Mouse (Mus musculus) c-Kit-negative CD71-positive TER-119-positive erythroid progenitor cells, embryonic 14.5 days (primary cell): ENCODE data around the gene Creb5.

ENCODE experiments used
- DNase-seq: peaks from one replicate; pipeline ENCODE4 v3.0.0-alpha.2; 2013; ENCODE audit warnings: low read depth, low spot score

The Creb5 gene

GRCm38 (mm10) chr6:53589746-53590145, 302.7 kb downstream of the Creb5 start:
- DNase-seq = no peak

- DNase-seq = no peak
Observed at GRCm38 (mm10) chr6:53592230-53592629, 305.2 kb downstream of the Creb5 start.

- no peak for DNase-seq
Observed at GRCm38 (mm10) chr6:53593603-53594002, 306.5 kb downstream of the Creb5 start.

GRCm38 (mm10) chr6:53594316-53594715, 307.2 kb downstream of the Creb5 start:
- no peak for DNase-seq

- no peak for DNase-seq
Observed at GRCm38 (mm10) chr6:53596402-53596801, 309.3 kb downstream of the Creb5 start.

- no peak for DNase-seq
Observed at GRCm38 (mm10) chr6:53603041-53603440, 316.0 kb downstream of the Creb5 start.

GRCm38 (mm10) chr6:53603695-53604094, 316.6 kb downstream of the Creb5 start:
- DNase-seq = no peak

GRCm38 (mm10) chr6:53604386-53604785, 317.3 kb downstream of the Creb5 start:
- DNase-seq = no peak

GRCm38 (mm10) chr6:53605184-53605583, 318.1 kb downstream of the Creb5 start:
- DNase-seq = no peak

- no peak for DNase-seq
Observed at GRCm38 (mm10) chr6:53611451-53611945, 324.4 kb downstream of the Creb5 start.

GRCm38 (mm10) chr6:53612681-53613080, 325.6 kb downstream of the Creb5 start:
- DNase-seq = no peak

- no peak for DNase-seq
Observed at GRCm38 (mm10) chr6:53615440-53616211, 328.6 kb downstream of the Creb5 start.

- DNase-seq = no peak
Observed at GRCm38 (mm10) chr6:53618164-53618563, 331.1 kb downstream of the Creb5 start.

- no peak for DNase-seq
Observed at GRCm38 (mm10) chr6:53619676-53620075, 332.6 kb downstream of the Creb5 start.

GRCm38 (mm10) chr6:53621295-53621694, 334.2 kb downstream of the Creb5 start:
- DNase-seq = no peak

GRCm38 (mm10) chr6:53624455-53625276, 337.6 kb downstream of the Creb5 start:
- no peak for DNase-seq

GRCm38 (mm10) chr6:53626044-53626443, 339.0 kb downstream of the Creb5 start:
- DNase-seq = no peak

GRCm38 (mm10) chr6:53628714-53629113, 341.6 kb downstream of the Creb5 start:
- no peak for DNase-seq

- DNase-seq = no peak
Observed at GRCm38 (mm10) chr6:53635453-53635852, 348.4 kb downstream of the Creb5 start.

- no peak for DNase-seq
Observed at GRCm38 (mm10) chr6:53637356-53638351, 350.6 kb downstream of the Creb5 start.
